Mouse (Mus musculus): ENCODE results near the gene Gm42517. TPM values are rescaled to one million over a fixed set of nuclear protein-coding genes. Genes with fewer than 3 reads are reported as not detected.

Gm42517 gene
- polyA plus RNA-seq, 2 experiments, result 0.45 to 0.52 TPM

- Histone ChIP-seq H3K9ac (ENCODE audit: low read depth, low read length, severe bottlenecking) (no peak overlapping the region), H3K4me2 (replicated peaks; ENCODE audit: low read depth, low read length, severe bottlenecking) (no peak overlapping the region), H3K27ac (replicated peaks; ENCODE audit: low read depth, low read length) (no peak overlapping the region), H3K4me1 (ENCODE audit: control insufficient read depth, insufficient read depth, low read length) (peaks cover 15% of the 10 kb centered on the region), H3K27me3 (ENCODE audit: control insufficient read depth, insufficient read depth, low read length) (peaks cover 75% of the 10 kb centered on the region), H3K4me3 (replicated peaks; ENCODE audit: low read length) (no peak overlapping the region), H3K36me3 (ENCODE audit: control insufficient read depth, insufficient read depth, low read length) (no peaks in the 10 kb centered on the region), H3K9me3 (ENCODE audit: control insufficient read depth, low read length) (no peaks in the 10 kb centered on the region)
- no peak for TF ChIP-seq POLR2A (IDR thresholded peaks at IDR 0.05; ENCODE audit: borderline replicate concordance, extremely low read depth, insufficient read depth, insufficient read length)
- ATAC-seq (ENCODE audit: low FRiP score, low read depth) (no peak), DNase-seq (ENCODE audit: low spot score) (no peak)
- WGBS, result 3% methylated on average over 6 of the region's 6 CpGs
Observed at GRCm38 (mm10) chr5:108369964-108370363, 2.2 kb upstream of the Gm42517 start.

GRCm38 (mm10) chr5:108368851-108369621, 1.3 kb upstream of the Gm42517 start:
- TF ChIP-seq POLR2A (IDR thresholded peaks at IDR 0.05; ENCODE audit: borderline replicate concordance, extremely low read depth, insufficient read depth, insufficient read length), result no peak
- Histone ChIP-seq H3K4me3 (replicated peaks; ENCODE audit: low read length) (peak overlapping the region; percentile 41), H3K27me3 (ENCODE audit: control insufficient read depth, insufficient read depth, low read length) (peaks cover 83% of the 10 kb centered on the region), H3K4me1 (ENCODE audit: control insufficient read depth, insufficient read depth, low read length) (peaks cover 15% of the 10 kb centered on the region), H3K27ac (replicated peaks; ENCODE audit: low read depth, low read length) (no peak overlapping the region), H3K4me2 (replicated peaks; ENCODE audit: low read depth, low read length, severe bottlenecking) (peak overlapping the region; percentile 94), H3K36me3 (ENCODE audit: control insufficient read depth, insufficient read depth, low read length) (no peaks in the 10 kb centered on the region), H3K9me3 (ENCODE audit: control insufficient read depth, low read length) (no peaks in the 10 kb centered on the region), H3K9ac (ENCODE audit: low read depth, low read length, severe bottlenecking) (0 out of 2 replicates have a peak overlapping the region, but pooled peaks have one; percentile 28)
- no peak for ATAC-seq (ENCODE audit: low FRiP score, low read depth)
- peak; percentile 32 for DNase-seq (ENCODE audit: low spot score)
- WGBS, result under 1% methylated on average over 49 of the region's 49 CpGs

- Histone ChIP-seq H3K27me3 (ENCODE audit: control insufficient read depth, insufficient read depth, low read length) (peaks cover 85% of the 10 kb centered on the region), H3K27ac (replicated peaks; ENCODE audit: low read depth, low read length) (no peak overlapping the region), H3K4me2 (replicated peaks; ENCODE audit: low read depth, low read length, severe bottlenecking) (peak overlapping the region; percentile 94), H3K36me3 (ENCODE audit: control insufficient read depth, insufficient read depth, low read length) (no peaks in the 10 kb centered on the region), H3K9ac (ENCODE audit: low read depth, low read length, severe bottlenecking) (no peak overlapping the region), H3K9me3 (ENCODE audit: control insufficient read depth, low read length) (no peaks in the 10 kb centered on the region), H3K4me3 (replicated peaks; ENCODE audit: low read length) (peak overlapping the region; percentile 52), H3K4me1 (ENCODE audit: control insufficient read depth, insufficient read depth, low read length) (peaks cover 15% of the 10 kb centered on the region)
- ATAC-seq (ENCODE audit: low FRiP score, low read depth) (no peak), DNase-seq (ENCODE audit: low spot score) (no peak)
- TF ChIP-seq POLR2A (IDR thresholded peaks at IDR 0.05; ENCODE audit: borderline replicate concordance, extremely low read depth, insufficient read depth, insufficient read length), result no peak
- 9% methylated on average over 6 of the region's 6 CpGs for WGBS
Observed at GRCm38 (mm10) chr5:108368446-108368845, 724 bp upstream of the Gm42517 start.

- peak overlapping the region; percentile 52 for H3K4me3 ChIP-seq (replicated peaks; ENCODE audit: low read length)
- DNase-seq (ENCODE audit: low spot score) (no peak), ATAC-seq (ENCODE audit: low FRiP score, low read depth) (peak; percentile 32; the same call in 1 of the 2 replicates)
- no peaks in the 10 kb centered on the region for H3K9me3 ChIP-seq (ENCODE audit: control insufficient read depth, low read length)
- no peaks in the 10 kb centered on the region for H3K36me3 ChIP-seq (ENCODE audit: control insufficient read depth, insufficient read depth, low read length)
- under 1% methylated on average over 53 of the region's 100 CpGs for WGBS
- H3K9ac ChIP-seq (ENCODE audit: low read depth, low read length, severe bottlenecking), result peak overlapping the region; percentile 50
- TF ChIP-seq POLR2A (IDR thresholded peaks at IDR 0.05; ENCODE audit: borderline replicate concordance, extremely low read depth, insufficient read depth, insufficient read length), result no peak
- H3K27me3 ChIP-seq (ENCODE audit: control insufficient read depth, insufficient read depth, low read length), result peaks cover 88% of the 10 kb centered on the region
- peak overlapping the region; percentile 94 for H3K4me2 ChIP-seq (replicated peaks; ENCODE audit: low read depth, low read length, severe bottlenecking)
- peaks cover 15% of the 10 kb centered on the region for H3K4me1 ChIP-seq (ENCODE audit: control insufficient read depth, insufficient read depth, low read length)
- no peak overlapping the region for H3K27ac ChIP-seq (replicated peaks; ENCODE audit: low read depth, low read length)
Observed at GRCm38 (mm10) chr5:108366984-108367841, 509 bp downstream of the Gm42517 start.

GRCm38 (mm10) chr5:108366328-108366983, 1.3 kb downstream of the Gm42517 start:
- Histone ChIP-seq H3K27me3 (ENCODE audit: control insufficient read depth, insufficient read depth, low read length) (peaks cover 80% of the 10 kb centered on the region), H3K4me3 (replicated peaks; ENCODE audit: low read length) (peak overlapping the region; percentile 52), H3K9ac (ENCODE audit: low read depth, low read length, severe bottlenecking) (peak overlapping the region; percentile 50), H3K9me3 (ENCODE audit: control insufficient read depth, low read length) (no peaks in the 10 kb centered on the region), H3K4me1 (ENCODE audit: control insufficient read depth, insufficient read depth, low read length) (peaks cover 15% of the 10 kb centered on the region), H3K36me3 (ENCODE audit: control insufficient read depth, insufficient read depth, low read length) (no peaks in the 10 kb centered on the region), H3K27ac (replicated peaks; ENCODE audit: low read depth, low read length) (no peak overlapping the region), H3K4me2 (replicated peaks; ENCODE audit: low read depth, low read length, severe bottlenecking) (peak overlapping the region; percentile 94)
- 4% methylated on average over 34 of the region's 60 CpGs for WGBS
- no peak for TF ChIP-seq POLR2A (IDR thresholded peaks at IDR 0.05; ENCODE audit: borderline replicate concordance, extremely low read depth, insufficient read depth, insufficient read length)
- no peak for DNase-seq (ENCODE audit: low spot score)
- ATAC-seq (ENCODE audit: low FRiP score, low read depth), result 0 out of 2 replicates have a peak, but pooled peaks have one; percentile 24

Measured in limb, embryonic 14.5 days (tissue).